Mouse (Mus musculus) CH12.LX (cell line): ENCODE results near the gene BC030499. TPM values are rescaled to one million over a fixed set of nuclear protein-coding genes. Genes with fewer than 3 reads are reported as not detected.
A peak's percentile ranks its signal among the peaks of the same experiment; 100 is the strongest.

Experiments
- DNase-seq: peaks from one replicate; pipeline ENCODE4 v3.0.0-alpha.2; 2013; ENCODE audit errors: extremely low read depth
- H3K27ac ChIP-seq: 2 replicates; pipeline ENCODE4 v1.5.1; 2012; ENCODE audit warnings: low read depth, mild to moderate bottlenecking, control low read depth, moderate library complexity; ENCODE audit not compliant: insufficient read depth
- H3K27me3 ChIP-seq: replicated peaks from 2 replicates; pipeline ENCODE3; 2012; ENCODE audit warnings: inconsistent platforms
- H3K36me3 ChIP-seq, 2 experiments: replicated peaks in 1 of 2; 2 replicates each; pipeline versions ENCODE3 to v1.6.1; 2012; ENCODE audit warnings: inconsistent platforms in 1 of 2, low read length in 1 of 2, mild to moderate bottlenecking in 1 of 2, mixed read lengths in 1 of 2, moderate library complexity in 1 of 2; ENCODE audit not compliant: control insufficient read depth in 1 of 2, insufficient read depth in 1 of 2
- H3K4me1 ChIP-seq, 2 experiments: 2 replicates each; pipeline ENCODE4 v1.6.1; 2012; ENCODE audit warnings: inconsistent platforms in 1 of 2, moderate library complexity in 1 of 2; ENCODE audit not compliant: insufficient read depth in 2 of 2, control insufficient read depth in 1 of 2
- H3K4me2 ChIP-seq: 2 replicates; pipeline ENCODE4 v1.6.1; 2012; ENCODE audit warnings: low read depth, mild to moderate bottlenecking, control low read depth; ENCODE audit not compliant: poor library complexity, insufficient read depth, severe bottlenecking
- H3K4me3 ChIP-seq, 3 experiments: fragments of 150-350 bp in 1 of 3; sonication (generic) in 1 of 3; replicated peaks in 1 of 3; 2 replicates each; pipeline versions ENCODE3 to v1.5.1; 2011 to 2012; ENCODE audit warnings: low read depth in 2 of 3, low read length in 2 of 3, mild to moderate bottlenecking in 2 of 3, moderate library complexity in 2 of 3, control low read depth in 1 of 3, improper control_type of control experiment in 1 of 3, inconsistent platforms in 1 of 3, mixed read lengths in 1 of 3; ENCODE audit not compliant: poor library complexity in 1 of 3
- H3K79me2 ChIP-seq: replicated peaks from 2 replicates; pipeline ENCODE4 v1.6.1; 2012; ENCODE audit warnings: mild to moderate bottlenecking, moderate library complexity; ENCODE audit not compliant: control insufficient read depth, poor library complexity, insufficient read depth, severe bottlenecking; ENCODE audit errors: extremely low read depth
- H3K9ac ChIP-seq: 2 replicates; pipeline ENCODE4 v1.6.1; 2012; ENCODE audit warnings: low read depth, mild to moderate bottlenecking, control low read depth, moderate library complexity; ENCODE audit not compliant: insufficient read depth
- H3K9me3 ChIP-seq: replicated peaks from 2 replicates; pipeline ENCODE3; 2012; ENCODE audit warnings: low read length, inconsistent platforms, mixed read lengths
- CHD2 ChIP-seq: IDR thresholded peaks from 2 replicates; pipeline ENCODE4 v1.6.1; 2011; ENCODE audit warnings: low read length, improper control_type of control experiment
- CTCF ChIP-seq, 2 experiments: IDR thresholded peaks in 1 of 2; conservative IDR thresholded peaks in 1 of 2; 2 replicates each; pipeline ENCODE4 v1.5.1; 2011 to 2012; ENCODE audit warnings: low read depth in 2 of 2, low read length in 2 of 2, improper control_type of control experiment in 1 of 2, inconsistent platforms in 1 of 2, mild to moderate bottlenecking in 1 of 2, moderate library complexity in 1 of 2
- E2F4 ChIP-seq: IDR thresholded peaks from 2 replicates; pipeline ENCODE4 v1.6.1; 2011; ENCODE audit warnings: low read depth, low read length, improper control_type of control experiment; ENCODE audit not compliant: insufficient replicate concordance
- ELF1 ChIP-seq: IDR thresholded peaks from 2 replicates; pipeline ENCODE4 v1.6.1; 2014; ENCODE audit warnings: low read depth, mild to moderate bottlenecking, inconsistent platforms, low read length, improper control_type of control experiment
- EP300 ChIP-seq: IDR thresholded peaks from 2 replicates; pipeline ENCODE4 v1.6.1; 2011; ENCODE audit warnings: low read length, improper control_type of control experiment
- ETS1 ChIP-seq: conservative IDR thresholded peaks from 2 replicates; pipeline ENCODE4 v1.6.1; 2012; ENCODE audit warnings: low read depth, mild to moderate bottlenecking, inconsistent platforms, low read length, improper control_type of control experiment, moderate library complexity
- HCFC1 ChIP-seq: IDR thresholded peaks from 2 replicates; pipeline ENCODE4 v1.6.1; 2012; ENCODE audit warnings: low read depth, mild to moderate bottlenecking, inconsistent platforms, low read length, improper control_type of control experiment
- JUN ChIP-seq: IDR thresholded peaks from 2 replicates; pipeline ENCODE4 v1.6.1; 2011; ENCODE audit warnings: low read depth, mild to moderate bottlenecking, low read length, improper control_type of control experiment, moderate library complexity; ENCODE audit not compliant: insufficient read depth
- KAT2A ChIP-seq: IDR thresholded peaks from 2 replicates; pipeline ENCODE4 v1.6.1; 2012; ENCODE audit warnings: low read length, improper control_type of control experiment, inconsistent platforms; ENCODE audit not compliant: insufficient replicate concordance
- MAFK ChIP-seq: IDR thresholded peaks from 2 replicates; pipeline ENCODE4 v1.6.1; 2011; ENCODE audit warnings: low read length, improper control_type of control experiment; ENCODE audit not compliant: insufficient replicate concordance
- MAX ChIP-seq: IDR thresholded peaks from 2 replicates; pipeline ENCODE4 v1.6.1; 2011; ENCODE audit warnings: low read length, improper control_type of control experiment
- MAZ ChIP-seq: IDR thresholded peaks from 2 replicates; pipeline ENCODE4 v1.6.1; 2012; ENCODE audit warnings: low read depth, mild to moderate bottlenecking, inconsistent platforms, low read length, improper control_type of control experiment, moderate library complexity
- MEF2A ChIP-seq: IDR thresholded peaks from 2 replicates; pipeline ENCODE4 v1.6.1; 2014; ENCODE audit warnings: low read depth, mild to moderate bottlenecking, inconsistent platforms, low read length, improper control_type of control experiment, borderline replicate concordance
- MXI1 ChIP-seq: IDR thresholded peaks from 2 replicates; pipeline ENCODE4 v1.6.1; 2011; ENCODE audit warnings: mild to moderate bottlenecking, low read depth, low read length, improper control_type of control experiment
- MYC ChIP-seq: IDR thresholded peaks from 2 replicates; pipeline ENCODE4 v1.6.1; 2011; ENCODE audit warnings: low read depth, mild to moderate bottlenecking, improper control_type of control experiment, low read length
- NELFE ChIP-seq: IDR thresholded peaks from 2 replicates; pipeline ENCODE4 v1.6.1; 2011; ENCODE audit warnings: low read depth, low read length, improper control_type of control experiment
- NRF1 ChIP-seq: IDR thresholded peaks from 2 replicates; pipeline ENCODE4 v1.6.1; 2014; ENCODE audit warnings: low read depth, mild to moderate bottlenecking, inconsistent platforms, low read length, improper control_type of control experiment, moderate library complexity
- POLR2A ChIP-seq: IDR thresholded peaks from 2 replicates; pipeline ENCODE4 v1.6.1; 2011; ENCODE audit warnings: low read depth, mild to moderate bottlenecking, improper control_type of control experiment, low read length
- POLR2AphosphoS2 ChIP-seq: IDR thresholded peaks from 2 replicates; pipeline ENCODE4 v1.6.1; 2011; ENCODE audit warnings: low read depth, low read length, improper control_type of control experiment
- RCOR1 ChIP-seq: conservative IDR thresholded peaks from 2 replicates; pipeline ENCODE4 v1.6.1; 2012; ENCODE audit warnings: low read depth, mild to moderate bottlenecking, inconsistent platforms, low read length, improper control_type of control experiment
- SIN3A ChIP-seq: IDR thresholded peaks from 2 replicates; pipeline ENCODE4 v1.6.1; 2012; ENCODE audit warnings: low read length, improper control_type of control experiment, inconsistent platforms
- SMC3 ChIP-seq: IDR thresholded peaks from 2 replicates; pipeline ENCODE4 v1.6.1; 2011; ENCODE audit warnings: low read depth, low read length, improper control_type of control experiment
- TBP ChIP-seq: conservative IDR thresholded peaks from 2 replicates; pipeline ENCODE4 v1.6.1; 2011; ENCODE audit warnings: low read depth, low read length, improper control_type of control experiment
- TCF12 ChIP-seq: IDR thresholded peaks from 2 replicates; pipeline ENCODE4 v1.6.1; 2014; ENCODE audit warnings: low read depth, mild to moderate bottlenecking, inconsistent platforms, low read length, improper control_type of control experiment
- UBTF ChIP-seq: IDR thresholded peaks from 2 replicates; pipeline ENCODE4 v1.6.1; 2012; ENCODE audit warnings: low read depth, mild to moderate bottlenecking, inconsistent platforms, low read length, improper control_type of control experiment, moderate library complexity
- USF1 ChIP-seq: IDR thresholded peaks from 2 replicates; pipeline ENCODE4 v1.6.1; 2014; ENCODE audit warnings: low read depth, mild to moderate bottlenecking, inconsistent platforms, low read length, improper control_type of control experiment
- USF2 ChIP-seq: conservative IDR thresholded peaks from 2 replicates; pipeline ENCODE4 v1.6.1; 2011; ENCODE audit warnings: low read depth, low read length, improper control_type of control experiment
- ZMIZ1 ChIP-seq: IDR thresholded peaks from 2 replicates; pipeline ENCODE4 v1.6.1; 2012; ENCODE audit warnings: low read depth, mild to moderate bottlenecking, inconsistent platforms, low read length, improper control_type of control experiment
- ZNF384 ChIP-seq: IDR thresholded peaks from 2 replicates; pipeline ENCODE4 v1.6.1; 2012; ENCODE audit warnings: low read depth, low read length, improper control_type of control experiment, inconsistent platforms
- dilution Hi-C: fragments of 300-500 bp; cut with MboI; formaldehyde crosslinking; loops from 2 replicates; pipeline ENCODE4 v1.14.3; 2020; ENCODE audit warnings: low sequenced_read_pairs; ENCODE audit not compliant: extremely low pct_unique_long_range_greater_than_20kb, extremely low pct_ligation_motif_present
- in situ Hi-C: fragments of 300-500 bp; cut with MboI; formaldehyde crosslinking; loops from 3 replicates; pipeline ENCODE4 v1.14.3; 2019; ENCODE audit warnings: low sequenced_read_pairs, low pct_ligation_motif_present, low pct_unique_long_range_greater_than_20kb, mixed read lengths
- polyA plus RNA-seq: library from polyadenylated mRNA; unstranded; fragments of >175 nt; gene quantifications from 2 replicates; pipeline ENCODE4 v1.2.1, GENCODE M21; 2012; ENCODE audit warnings: low read depth; ENCODE audit not compliant: insufficient read length
- total RNA-seq, 2 experiments: library from RNA; depleted of rRNA; stranded (reverse); fragments of 300-350 nt in 1 of 2; fragments of >200 nt in 1 of 2; gene quantifications; 2 replicates each; pipeline ENCODE4 v1.2.3; 2012 to 2014

The BC030499 gene
- total and polyA plus RNA-seq, 3 experiments = 0.81 to 1.3 (median 1.1) TPM

DNA sequence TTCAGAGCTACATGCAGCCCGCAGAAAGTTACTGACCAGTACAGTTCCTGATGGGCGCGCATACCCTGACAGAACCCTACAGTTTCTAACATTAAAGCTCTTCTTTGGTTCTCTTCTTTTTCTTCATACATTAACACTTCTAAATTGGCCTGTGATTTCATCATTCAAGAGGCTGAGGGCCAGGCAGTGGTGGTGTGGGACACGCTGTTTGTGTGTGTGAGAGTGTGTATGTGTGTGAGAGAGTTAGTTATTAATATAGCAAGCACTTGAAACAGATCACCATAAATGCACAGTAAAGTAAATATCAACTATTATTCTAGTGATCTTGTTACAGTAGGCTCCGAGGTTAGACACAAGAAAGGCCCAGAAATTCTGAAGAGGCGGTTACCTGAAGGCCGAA lies 10.3 kb downstream of the BC030499 start:
- no peaks in the 10 kb centered on the region for H3K9me3 ChIP-seq
- H3K9ac ChIP-seq = peak overlapping the region; percentile 74
- no peaks in the 10 kb centered on the region for H3K27me3 ChIP-seq
- H3K27ac ChIP-seq = peak overlapping the region; percentile 49
- H3K4me1 ChIP-seq = peaks cover 0 to 37% of the 10 kb centered on the region in 2 experiments; a peak in 2 of 4 replicates
- peaks cover 24 to 32% of the 10 kb centered on the region in 2 experiments for H3K36me3 ChIP-seq
- peaks cover 24% of the 10 kb centered on the region for H3K79me2 ChIP-seq
- peak overlapping the region; percentile 68 to 80 (median 77) for H3K4me3 ChIP-seq
- H3K4me2 ChIP-seq = peak overlapping the region; percentile 27
- dilution Hi-C loops = no loop called here
- DNase-seq = no peak
- in situ Hi-C loops = no loop called here
- TF ChIP-seq HCFC1 = no peak
- TF ChIP-seq POLR2A = no peak
- TF ChIP-seq CTCF (conservative IDR thresholded peaks at IDR 0.05 in 1 of 2, IDR thresholded peaks at IDR 0.05 in 1 of 2; ENCODE audit: low read depth in 2 of 2, low read length in 2 of 2) = no peak
- no peak for TF ChIP-seq SIN3A
- TF ChIP-seq MXI1 = no peak

GRCm38 (mm10) chr11:78301357-78302084 lies 10.9 kb downstream of the BC030499 start, which contains the start of gene Spag5:
Gene Spag5, plus strand, starts transcription at chr11:78301529.
- DNase-seq = peak; percentile 94
- in situ Hi-C loops (no loop called here), dilution Hi-C loops (no loop called here)
- no peaks in the 10 kb centered on the region for H3K9me3 ChIP-seq
- peak within 1 kb of the TSS; percentile 68 to 80 (median 77) for H3K4me3 ChIP-seq
- H3K4me2 ChIP-seq = peak within 1 kb of the TSS; percentile 95
- peak within 1 kb of the TSS; percentile 49 for H3K27ac ChIP-seq
- peaks cover 25 to 34% of the 10 kb centered on the region in 2 experiments for H3K36me3 ChIP-seq
- H3K27me3 ChIP-seq = no peaks in the 10 kb centered on the region
- peaks cover 0 to 42% of the 10 kb centered on the region in 2 experiments; a peak in 2 of 4 replicates for H3K4me1 ChIP-seq
- H3K9ac ChIP-seq = peak within 1 kb of the TSS; percentile 75
- H3K79me2 ChIP-seq = peaks cover 28% of the 10 kb centered on the region
- peak; percentile 61 for TF ChIP-seq MAX
- no peak; the same call in 1 of the 2 replicates for TF ChIP-seq MAZ
- peak; percentile 92 for TF ChIP-seq MXI1
- peak; percentile 39; the same call in 1 of the 2 replicates for TF ChIP-seq HCFC1
- peak; percentile 90 for TF ChIP-seq TCF12
- peak; percentile 48; the same call in 1 of the 2 replicates for TF ChIP-seq CHD2
- peak; percentile 95 for TF ChIP-seq POLR2AphosphoS2
- peak; percentile 26; the same call in 1 of the 2 replicates for TF ChIP-seq ELF1
- TF ChIP-seq KAT2A = 0 out of 2 replicates have a peak, but pooled peaks have one; percentile 48
- no peak for TF ChIP-seq ZNF384
- TF ChIP-seq NELFE = peak; percentile 98
- no peak for TF ChIP-seq JUN
- peak; percentile 99 for TF ChIP-seq POLR2A
- no peak for TF ChIP-seq USF2
- TF ChIP-seq MAFK = 0 out of 2 replicates have a peak, but pooled peaks have one; percentile 13
- TF ChIP-seq TBP = peak; percentile 94
- TF ChIP-seq ZMIZ1 = peak; percentile 98
- TF ChIP-seq SIN3A = peak; percentile 94
- peak; percentile 3; the same call in 1 of the 2 replicates for TF ChIP-seq EP300
- TF ChIP-seq USF1 = peak; percentile 16
- no peak for TF ChIP-seq UBTF
- 0 out of 2 replicates have a peak, but pooled peaks have one; percentile 39 for TF ChIP-seq RCOR1
- peak; percentile 13; the same call in 1 of the 2 replicates for TF ChIP-seq MYC
- no peak for TF ChIP-seq CTCF (conservative IDR thresholded peaks at IDR 0.05 in 1 of 2, IDR thresholded peaks at IDR 0.05 in 1 of 2; ENCODE audit: low read depth in 2 of 2, low read length in 2 of 2)
- no peak; the same call in none of the 2 replicates for TF ChIP-seq ETS1
- no peak for TF ChIP-seq SMC3
- TF ChIP-seq MEF2A = peak; percentile 56; the same call in 1 of the 2 replicates
- peak; percentile 89; the same call in 1 of the 2 replicates for TF ChIP-seq E2F4
- TF ChIP-seq NRF1 = peak; percentile 75
